Mouse (Mus musculus) embryo, embryonic 11 days (tissue): Measurements from ENCODE around the gene Mtmr2.

ENCODE experiments used
- DNase-seq: peaks from one replicate; pipeline ENCODE4 v3.0.0-alpha.2; 2015

Mtmr2 gene

DNA sequence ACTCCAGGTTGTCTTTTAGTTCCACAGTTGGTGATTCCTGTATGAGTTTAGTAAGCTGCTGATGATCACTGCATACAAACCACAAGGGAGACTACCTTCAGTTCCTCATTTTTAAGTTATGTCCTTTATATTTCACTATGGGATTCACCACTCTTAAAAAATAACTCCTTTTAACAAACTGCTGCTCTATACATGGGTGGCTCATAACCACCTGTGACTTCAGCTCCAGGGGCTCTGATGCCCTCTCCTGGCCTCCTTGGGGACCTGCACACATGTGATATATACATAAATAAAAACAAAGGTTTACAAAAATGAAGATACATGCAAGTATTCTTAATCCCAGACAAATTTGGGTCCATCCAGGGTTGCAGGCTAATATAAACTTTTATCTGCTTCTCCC is 61.7 kb downstream of the Mtmr2 start:
- DNase-seq = peak; percentile 6

- DNase-seq = no peak
Measured at GRCm38 (mm10) chr9:13818369-13818768, 70.2 kb downstream of the Mtmr2 start.

DNA sequence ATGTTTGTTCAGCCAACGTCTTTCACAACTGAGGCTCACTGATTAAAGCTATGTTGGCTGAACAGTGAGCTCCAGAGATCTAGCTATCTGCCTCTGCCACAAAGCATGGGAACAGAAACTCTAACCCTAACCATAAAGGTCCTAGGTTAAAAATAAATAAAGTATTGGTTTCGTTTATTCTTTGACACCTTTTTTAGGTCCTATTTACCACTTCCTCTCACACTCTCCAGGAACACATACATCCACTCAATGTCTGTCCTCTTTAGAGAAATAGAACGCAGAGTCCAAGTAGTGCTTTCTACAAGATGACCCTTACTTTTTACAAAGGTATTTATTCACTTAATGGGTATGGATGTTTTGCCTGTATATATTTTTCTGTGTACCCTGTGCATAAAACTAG is 72.6 kb downstream of the Mtmr2 start:
- DNase-seq = no peak

DNA sequence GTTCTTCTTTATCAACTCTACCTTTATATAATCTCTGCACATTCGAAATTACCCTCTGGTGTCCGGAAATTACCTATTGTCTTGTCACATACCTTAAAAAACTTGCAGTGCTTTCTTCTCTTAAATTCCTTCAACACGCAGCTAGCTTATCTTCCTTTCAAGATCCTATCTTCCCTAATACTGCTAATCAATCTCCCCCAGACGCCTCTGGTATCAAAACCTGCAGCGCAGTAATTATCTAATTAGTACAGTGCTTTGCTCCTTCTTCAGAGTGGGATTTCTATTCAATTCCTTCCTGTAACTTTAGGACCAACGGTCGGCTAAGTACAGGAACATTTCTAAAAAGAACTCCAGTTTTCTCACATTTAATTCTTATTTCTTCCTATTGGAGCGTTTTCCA is 77.7 kb downstream of the Mtmr2 start:
- DNase-seq = no peak

GRCm38 (mm10) chr9:13826391-13826805 is 78.2 kb downstream of the Mtmr2 start:
- DNase-seq = peak; percentile 75

DNA sequence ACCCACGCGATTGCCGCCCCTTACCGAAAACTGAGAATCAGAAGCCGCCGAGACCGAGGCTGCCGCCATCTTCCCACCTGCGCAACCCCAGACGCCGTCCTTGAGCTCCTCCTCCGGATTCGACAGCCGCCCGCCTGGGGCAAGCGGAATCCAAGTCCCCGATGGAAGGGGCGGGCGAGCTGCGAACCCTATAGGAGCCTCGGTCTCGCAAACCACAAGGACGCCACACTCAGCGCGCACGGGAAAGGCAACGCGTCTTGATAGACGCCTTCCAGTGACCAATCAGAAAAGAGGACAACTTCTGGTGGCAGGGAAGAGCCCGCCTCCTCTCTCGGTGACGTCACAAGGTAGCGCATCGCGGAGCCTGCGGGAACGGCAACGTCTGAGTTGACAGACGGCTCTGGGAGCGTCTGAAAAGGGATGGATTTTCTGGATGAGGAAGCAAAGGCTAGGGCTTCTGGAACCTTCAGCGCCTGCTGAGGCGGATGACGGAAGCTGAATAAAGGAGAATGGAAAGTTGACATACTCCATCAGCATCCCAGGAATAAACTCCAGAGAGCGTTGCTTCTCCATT is 78.7 kb downstream of the Mtmr2 start, which contains the start of gene Cep57:
Gene Cep57, minus strand, starts transcription at position 276 of the 574 bp plus-strand sequence.
- DNase-seq = peak; percentile 99

DNA sequence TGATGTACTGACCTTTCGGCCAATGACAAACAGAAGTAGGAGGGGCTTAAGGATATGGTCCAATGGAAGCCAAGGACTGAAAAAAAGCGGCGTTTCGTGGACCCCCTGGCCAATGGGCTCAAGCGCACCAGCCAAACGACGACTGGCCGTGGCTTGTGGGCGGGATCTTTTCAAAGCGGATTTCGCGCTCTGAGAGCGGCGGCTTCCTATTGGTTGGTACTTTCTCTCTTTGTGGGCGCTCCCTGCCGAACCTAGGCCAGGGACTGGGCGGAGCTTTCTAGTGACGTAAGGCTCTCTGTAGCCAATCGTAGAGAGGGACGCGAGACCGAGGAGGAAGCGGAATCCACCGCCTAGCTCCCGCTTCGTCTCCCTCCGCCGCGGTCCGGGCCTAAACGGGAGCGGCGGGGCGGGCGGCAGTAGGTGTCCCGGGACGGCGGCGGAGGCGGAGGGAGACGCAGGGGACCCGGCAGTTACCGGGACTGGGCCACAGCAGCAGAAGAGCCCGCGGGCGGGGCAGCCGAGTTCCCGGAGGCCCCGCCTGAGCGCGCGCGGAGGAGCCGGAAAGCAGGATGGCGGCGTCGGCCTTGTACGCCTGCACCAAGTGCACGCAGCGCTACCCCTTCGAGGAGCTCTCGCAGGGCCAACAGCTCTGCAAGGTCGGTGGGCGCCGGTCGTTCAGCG is 79.3 kb downstream of the Mtmr2 start, which contains the start of gene Fam76b:
Gene Fam76b, plus strand, starts transcription at position 311 of the 681 bp plus-strand sequence.
- DNase-seq = peak; percentile 100

DNA sequence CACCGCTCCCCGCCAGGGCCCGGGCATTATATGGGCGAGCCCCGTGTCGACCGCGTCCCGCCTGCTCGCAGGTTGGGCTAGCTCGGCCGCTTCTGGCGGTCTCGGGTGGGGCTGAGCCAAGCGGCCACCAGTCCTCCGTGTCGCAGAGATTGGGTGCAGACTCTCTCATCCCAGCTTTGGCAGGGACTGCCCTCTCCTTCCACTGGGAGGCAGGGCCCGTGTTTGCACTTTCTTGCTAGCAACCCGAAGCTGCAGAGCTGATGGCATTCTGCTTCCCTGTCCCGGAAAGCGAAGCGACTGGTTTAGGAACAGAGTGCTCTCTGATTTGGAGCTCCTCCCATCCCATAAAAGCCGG is 79.9 kb downstream of the Mtmr2 start:
- DNase-seq = peak; percentile 65

- DNase-seq = no peak
Measured at GRCm38 (mm10) chr9:13835256-13835655, 87.0 kb downstream of the Mtmr2 start.

- no peak for DNase-seq
Measured at GRCm38 (mm10) chr9:13836726-13837125, 88.5 kb downstream of the Mtmr2 start.

DNA sequence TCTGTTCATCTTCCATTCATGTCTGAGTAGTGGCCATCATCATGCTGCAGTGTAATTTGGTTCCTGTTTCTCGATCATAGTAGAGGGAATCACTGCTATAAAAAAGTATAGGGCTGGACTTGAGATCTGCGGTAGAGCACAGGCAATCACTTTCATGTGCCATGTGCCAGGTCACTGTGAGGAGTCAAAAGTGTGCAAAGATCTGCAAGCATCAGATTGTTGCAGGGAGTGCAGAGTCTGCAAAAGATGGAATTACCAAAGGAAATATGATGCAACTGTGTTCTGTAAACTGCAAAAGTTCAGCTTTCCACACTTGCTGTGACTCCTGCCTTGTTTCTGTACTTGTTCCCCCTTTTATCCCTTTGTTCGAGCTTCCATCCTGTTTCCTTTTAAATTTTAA is 99.4 kb downstream of the Mtmr2 start:
- DNase-seq = no peak

DNA sequence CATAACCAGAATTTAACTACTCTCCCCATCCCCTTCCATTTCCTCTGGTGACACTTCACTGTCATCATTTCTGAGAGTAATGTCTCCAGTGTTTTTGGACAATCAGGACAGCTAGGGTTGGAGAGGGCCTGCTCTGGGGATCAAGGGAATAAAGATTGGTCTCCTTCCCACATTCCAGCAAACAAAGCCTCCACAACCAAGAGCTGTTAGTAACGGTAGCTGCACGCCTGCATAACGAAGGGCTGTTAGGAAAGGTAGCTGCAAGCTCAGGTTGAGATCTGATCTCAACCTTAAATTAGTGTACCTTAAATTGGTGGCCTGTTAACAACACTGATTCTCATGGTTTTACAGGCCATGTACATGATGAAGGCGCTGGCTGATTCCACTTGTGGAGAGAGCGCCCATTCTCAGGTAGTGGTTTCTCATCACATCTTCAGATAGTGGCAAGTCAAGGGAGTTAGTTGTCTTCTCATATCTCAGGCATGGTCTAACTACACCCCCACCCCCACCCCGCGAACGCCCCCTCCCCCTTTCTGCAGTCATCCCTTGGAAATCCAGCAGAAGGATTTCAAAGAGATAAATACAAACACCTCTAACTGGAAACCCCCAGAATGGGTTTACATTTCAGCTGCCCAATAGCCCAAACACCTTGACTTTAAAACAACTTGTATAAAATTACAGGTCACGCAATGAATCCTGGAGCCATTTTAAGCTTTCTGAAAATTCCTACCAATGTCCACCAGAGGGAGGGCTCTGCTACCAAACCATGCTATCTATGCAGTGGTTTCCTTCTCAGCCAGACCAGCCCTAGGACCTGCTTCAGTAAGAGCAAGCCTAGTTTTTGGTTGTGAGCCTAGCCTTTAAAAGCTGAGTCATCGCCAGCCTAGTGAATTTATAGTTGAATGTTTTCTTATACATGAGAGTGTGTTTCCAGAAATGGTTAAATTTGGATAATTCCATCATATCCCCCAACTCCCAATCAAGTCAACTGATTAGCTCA is 100.6 kb downstream of the Mtmr2 start:
- peak; percentile 71 for DNase-seq

- DNase-seq = no peak
Measured at GRCm38 (mm10) chr9:13853876-13854275, 105.7 kb downstream of the Mtmr2 start.
